Mouse (Mus musculus) frontal cortex, postnatal 10 days (tissue): ENCODE data around the gene Ggcx.
"Not testable (repeated sequence)": the region's sequence is repeated elsewhere in the genome, so short reads cannot be mapped to it uniquely, and the experiment has no call there.

Experiments used
- DNase-seq, 2 experiments: peaks; one replicate each; pipeline ENCODE4 v3.0.0; 2022; ENCODE audit warnings: low spot score in 2 of 2, mixed read lengths in 1 of 2

Ggcx gene

GRCm38 (mm10) chr6:72460036-72460801, 46.1 kb downstream of the Ggcx start:
- no peak for DNase-seq

- not testable (repeated sequence) for DNase-seq
Measured at GRCm38 (mm10) chr6:72462550-72463257, 48.6 kb downstream of the Ggcx start.

- DNase-seq, result no peak
Measured at GRCm38 (mm10) chr6:72465361-72466157, 51.5 kb downstream of the Ggcx start.

- no peak for DNase-seq
Measured at GRCm38 (mm10) chr6:72466171-72466570, 52.1 kb downstream of the Ggcx start.

GRCm38 (mm10) chr6:72473264-72474041, 59.3 kb downstream of the Ggcx start:
- no peak for DNase-seq

GRCm38 (mm10) chr6:72475221-72475985, 61.3 kb downstream of the Ggcx start:
- DNase-seq, result no peak

- DNase-seq, result no peak
Measured at GRCm38 (mm10) chr6:72476836-72477235, 62.7 kb downstream of the Ggcx start.

GRCm38 (mm10) chr6:72477621-72478020, 63.5 kb downstream of the Ggcx start:
- no peak for DNase-seq

- DNase-seq, result not testable (repeated sequence)
Measured at GRCm38 (mm10) chr6:72478691-72479090, 64.6 kb downstream of the Ggcx start.

GRCm38 (mm10) chr6:72479645-72480421, 65.7 kb downstream of the Ggcx start:
- no peak for DNase-seq

GRCm38 (mm10) chr6:72480422-72480702, 66.3 kb downstream of the Ggcx start:
- DNase-seq, result no peak
